Mouse (Mus musculus) E14TG2a.4 (cell line): ENCODE measurements around the gene Traf4.

ENCODE experiments used
- CTCF ChIP-seq: conservative IDR thresholded peaks from 2 replicates; pipeline ENCODE4 v1.5.1; 2014; ENCODE audit warnings: low read length
- NANOG ChIP-seq: IDR thresholded peaks from 2 replicates; pipeline ENCODE4 v1.6.1; 2014; ENCODE audit warnings: borderline replicate concordance, low read length, mixed read lengths
- POU5F1 ChIP-seq: IDR thresholded peaks from 2 replicates; pipeline ENCODE4 v1.6.1; 2014; ENCODE audit warnings: low read length, borderline replicate concordance

DNA sequence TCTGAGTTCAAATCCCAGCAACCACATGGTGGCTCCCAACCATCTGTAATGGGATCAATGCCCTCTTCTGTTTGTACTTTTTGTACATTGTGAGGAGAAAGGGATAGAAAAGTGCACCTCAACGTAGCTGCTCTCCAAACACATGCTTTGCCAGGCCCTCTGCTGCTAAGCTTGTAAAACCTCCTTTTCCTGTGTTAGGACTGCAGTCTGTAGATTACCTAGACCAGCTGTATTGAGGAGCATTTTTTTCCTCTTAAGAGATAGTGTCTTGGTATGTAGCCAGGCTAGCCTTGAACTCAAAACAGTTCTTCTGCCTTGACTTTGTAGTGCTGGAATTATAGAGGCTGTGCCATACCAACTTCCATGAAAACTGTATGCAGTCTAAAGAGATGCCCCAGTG, 29.3 kb downstream of the Traf4 start:
- no peak for TF ChIP-seq CTCF
- no peak for TF ChIP-seq NANOG
- no peak for TF ChIP-seq POU5F1
